Mouse (Mus musculus): ENCODE results near the gene Elf5. TPM values are rescaled to one million over a fixed set of nuclear protein-coding genes. Genes with fewer than 3 reads are reported as not detected.

The Elf5 gene
- total RNA-seq, 2 experiments from 2014 or later = not detected

- ATAC-seq (replicated peaks; ENCODE audit: poor library complexity, severe bottlenecking) = no peak
Measured at GRCm38 (mm10) chr2:103430712-103431111, 19.2 kb downstream of the Elf5 start.

- no peak for ATAC-seq (replicated peaks; ENCODE audit: poor library complexity, severe bottlenecking)
Measured at GRCm38 (mm10) chr2:103432695-103433275, 21.3 kb downstream of the Elf5 start.

GRCm38 (mm10) chr2:103435110-103435509 is 23.6 kb downstream of the Elf5 start:
- no peak for ATAC-seq (replicated peaks; ENCODE audit: poor library complexity, severe bottlenecking)

- ATAC-seq (replicated peaks; ENCODE audit: poor library complexity, severe bottlenecking) = no peak
Measured at GRCm38 (mm10) chr2:103436534-103436933, 25.0 kb downstream of the Elf5 start.

GRCm38 (mm10) chr2:103439071-103439622 is 27.7 kb downstream of the Elf5 start:
- no peak for ATAC-seq (replicated peaks; ENCODE audit: poor library complexity, severe bottlenecking)

GRCm38 (mm10) chr2:103439710-103440109 is 28.2 kb downstream of the Elf5 start:
- ATAC-seq (replicated peaks; ENCODE audit: poor library complexity, severe bottlenecking) = peak; percentile 85

GRCm38 (mm10) chr2:103445776-103446175 is 34.3 kb downstream of the Elf5 start:
- peak; percentile 54 for ATAC-seq (replicated peaks; ENCODE audit: poor library complexity, severe bottlenecking)

GRCm38 (mm10) chr2:103446326-103446725 is 34.8 kb downstream of the Elf5 start:
- no peak for ATAC-seq (replicated peaks; ENCODE audit: poor library complexity, severe bottlenecking)

- ATAC-seq (replicated peaks; ENCODE audit: poor library complexity, severe bottlenecking) = no peak
Measured at GRCm38 (mm10) chr2:103448947-103449560, 37.6 kb downstream of the Elf5 start.

GRCm38 (mm10) chr2:103449813-103450212 is 38.3 kb downstream of the Elf5 start:
- ATAC-seq (replicated peaks; ENCODE audit: poor library complexity, severe bottlenecking) = peak; percentile 88

GRCm38 (mm10) chr2:103450267-103450666 is 38.8 kb downstream of the Elf5 start:
- ATAC-seq (replicated peaks; ENCODE audit: poor library complexity, severe bottlenecking) = no peak

- ATAC-seq (replicated peaks; ENCODE audit: poor library complexity, severe bottlenecking) = no peak
Measured at GRCm38 (mm10) chr2:103452550-103452949, 41.1 kb downstream of the Elf5 start.

- no peak for ATAC-seq (replicated peaks; ENCODE audit: poor library complexity, severe bottlenecking)
Measured at GRCm38 (mm10) chr2:103455748-103456147, 44.3 kb downstream of the Elf5 start.

GRCm38 (mm10) chr2:103456646-103457045 is 45.2 kb downstream of the Elf5 start:
- peak; percentile 85 for ATAC-seq (replicated peaks; ENCODE audit: poor library complexity, severe bottlenecking)

GRCm38 (mm10) chr2:103457048-103457447 is 45.6 kb downstream of the Elf5 start:
- ATAC-seq (replicated peaks; ENCODE audit: poor library complexity, severe bottlenecking) = no peak

- ATAC-seq (replicated peaks; ENCODE audit: poor library complexity, severe bottlenecking) = no peak
Measured at GRCm38 (mm10) chr2:103457628-103458027, 46.1 kb downstream of the Elf5 start.

GRCm38 (mm10) chr2:103459069-103459468 is 47.6 kb downstream of the Elf5 start:
- peak; percentile 86 for ATAC-seq (replicated peaks; ENCODE audit: poor library complexity, severe bottlenecking)

- ATAC-seq (replicated peaks; ENCODE audit: poor library complexity, severe bottlenecking) = no peak
Measured at GRCm38 (mm10) chr2:103461210-103461609, 49.7 kb downstream of the Elf5 start.

- ATAC-seq (replicated peaks; ENCODE audit: poor library complexity, severe bottlenecking) = no peak
Measured at GRCm38 (mm10) chr2:103461743-103462142, 50.3 kb downstream of the Elf5 start.

- no peak for ATAC-seq (replicated peaks; ENCODE audit: poor library complexity, severe bottlenecking)
Measured at GRCm38 (mm10) chr2:103462746-103463145, 51.3 kb downstream of the Elf5 start.

GRCm38 (mm10) chr2:103464524-103464923 is 53.0 kb downstream of the Elf5 start:
- ATAC-seq (replicated peaks; ENCODE audit: poor library complexity, severe bottlenecking) = no peak

- ATAC-seq (replicated peaks; ENCODE audit: poor library complexity, severe bottlenecking) = no peak
Measured at GRCm38 (mm10) chr2:103465429-103465828, 53.9 kb downstream of the Elf5 start.
